Mouse (Mus musculus) inflammation-experienced regulatory T-cells (primary cell): Measurements from ENCODE around the gene Olfr1395. TPM values are rescaled to one million over a fixed set of nuclear protein-coding genes. Genes with fewer than 3 reads are reported as not detected.

Source experiments
- polyA plus RNA-seq, 2 experiments: library from polyadenylated mRNA; unstranded; fragments of 100-300 nt; shearing (Covaris generic); gene quantifications; one replicate each; pipeline ENCODE4 v1.2.1; 2017

The Olfr1395 gene
- polyA plus RNA-seq, result not detected

GRCm38 (mm10) chr11:49141974-49142373, at the start of gene Olfr1395:
TSS of gene Olfr1395 (plus strand) at chr11:49142274.

GRCm38 (mm10) chr11:49114774-49115173, 27.3 kb upstream of the Olfr1395 start, which contains the start of gene Olfr1396:
TSS of gene Olfr1396 (minus strand) at chr11:49114874.

GRCm38 (mm10) chr11:49154077-49154476, 12.0 kb downstream of the Olfr1395 start, which contains the start of gene Olfr1394:
TSS of gene Olfr1394 (plus strand) at chr11:49154377.

GRCm38 (mm10) chr11:49186955-49187488, 44.9 kb downstream of the Olfr1395 start, which contains the start of gene Btnl9:
TSS of gene Btnl9 (minus strand) at chr11:49187159.

Other genes starting within 250 kb of the Olfr1395 start
- gene Gm5431, start 240.1 kb upstream of the Olfr1395 start, polyA plus RNA-seq, result 1 to 10 TPM in 1 of 2 experiments, under 1 TPM in 1; 0.96 to 1.4 TPM
- gene Psme2b, start 196.1 kb upstream of the Olfr1395 start, polyA plus RNA-seq, result 100 to 1,000 TPM; 178 to 182 TPM
- 1 to 10 TPM in 1 of 2 experiments, under 1 TPM in 1; 0.61 to 3.3 TPM for gene Olfr56, start 163.4 kb upstream of the Olfr1395 start, polyA plus RNA-seq
- 100 to 1,000 TPM; 163 to 179 TPM for gene 9930111J21Rik1, start 162.9 kb upstream of the Olfr1395 start, polyA plus RNA-seq
- gene Gm12185, start 150.0 kb upstream of the Olfr1395 start, polyA plus RNA-seq, result 1 to 10 TPM; 3.5 to 5.6 TPM
- gene Tgtp1, start 148.1 kb upstream of the Olfr1395 start, polyA plus RNA-seq, result 100 to 1,000 TPM; 134 to 203 TPM
- gene 9930111J21Rik2, start 91.0 kb upstream of the Olfr1395 start, polyA plus RNA-seq, result 100 to 1,000 TPM in 1 of 2 experiments, 10 to 100 TPM in 1; 95.8 to 115 TPM
- gene Tgtp2, start 78.1 kb upstream of the Olfr1395 start, polyA plus RNA-seq, result 100 to 1,000 TPM; 237 to 258 TPM
- 100 to 1,000 TPM; 414 to 424 TPM for gene Ifi47, start 65.7 kb upstream of the Olfr1395 start, polyA plus RNA-seq
- not detected for gene Olfr1396, start 27.4 kb upstream of the Olfr1395 start, polyA plus RNA-seq
- not detected for gene Olfr1394, start 12.1 kb downstream of the Olfr1395 start, polyA plus RNA-seq
- 1 to 10 TPM in 1 of 2 experiments, under 1 TPM in 1; 0.08 to 2.7 TPM for gene Btnl9, start 44.9 kb downstream of the Olfr1395 start, polyA plus RNA-seq
- gene Zfp62, start 61.0 kb downstream of the Olfr1395 start, polyA plus RNA-seq, result 10 to 100 TPM; 50.0 to 53.8 TPM
- gene Mgat1, start 101.9 kb downstream of the Olfr1395 start, polyA plus RNA-seq, result 100 to 1,000 TPM in 1 of 2 experiments, 10 to 100 TPM in 1; 98.9 to 109 TPM
- gene Olfr1393, start 136.0 kb downstream of the Olfr1395 start, polyA plus RNA-seq, result not detected
- under 1 TPM in 1 of 2 experiments, not detected in 1; 0.71 TPM for gene Olfr1392, start 143.0 kb downstream of the Olfr1395 start, polyA plus RNA-seq
- not detected for gene Olfr10, start 162.5 kb downstream of the Olfr1395 start, polyA plus RNA-seq
- not detected for gene Olfr1391, start 180.5 kb downstream of the Olfr1395 start, polyA plus RNA-seq
- under 1 TPM in 1 of 2 experiments, not detected in 1; 0.61 TPM for gene Olfr1390, start 192.9 kb downstream of the Olfr1395 start, polyA plus RNA-seq